Mouse (Mus musculus) layer of hippocampus, adult 18-20 months (tissue): ENCODE measurements around the gene Gm47995. TPM values are rescaled to one million over a fixed set of nuclear protein-coding genes. Genes with fewer than 3 reads are reported as not detected.

ENCODE experiments used
- DNase-seq, 2 experiments: peaks; one replicate each; pipeline ENCODE4 v3.0.0; 2022; ENCODE audit warnings: low spot score in 2 of 2
- total RNA-seq, 2 experiments: library from RNA; stranded (reverse); gene quantifications; 2 replicates each; pipeline ENCODE4 v1.2.3; 2021

Gm47995 gene
- total RNA-seq, 2 experiments from 2014 or later = not detected

DNA sequence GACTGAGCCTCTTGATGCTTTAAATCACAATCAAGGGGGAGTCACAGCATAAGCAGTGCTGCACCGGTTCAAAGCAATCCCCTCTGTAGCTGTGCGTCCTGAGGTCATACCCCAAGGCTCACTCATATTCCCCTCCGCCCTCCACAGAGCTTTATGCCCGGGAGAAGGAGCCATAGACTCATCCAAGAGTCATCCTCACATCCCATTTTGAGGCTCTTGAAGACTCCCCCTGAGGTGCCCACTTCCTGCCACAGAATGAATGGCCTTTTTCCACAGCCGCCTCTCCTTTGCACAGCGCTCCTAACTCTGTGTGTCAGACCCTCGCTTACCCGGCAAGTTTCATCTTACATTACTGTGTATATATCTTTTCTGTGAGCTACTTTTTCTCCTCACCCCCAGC is 29.3 kb downstream of the Gm47995 start:
- DNase-seq = no peak

DNA sequence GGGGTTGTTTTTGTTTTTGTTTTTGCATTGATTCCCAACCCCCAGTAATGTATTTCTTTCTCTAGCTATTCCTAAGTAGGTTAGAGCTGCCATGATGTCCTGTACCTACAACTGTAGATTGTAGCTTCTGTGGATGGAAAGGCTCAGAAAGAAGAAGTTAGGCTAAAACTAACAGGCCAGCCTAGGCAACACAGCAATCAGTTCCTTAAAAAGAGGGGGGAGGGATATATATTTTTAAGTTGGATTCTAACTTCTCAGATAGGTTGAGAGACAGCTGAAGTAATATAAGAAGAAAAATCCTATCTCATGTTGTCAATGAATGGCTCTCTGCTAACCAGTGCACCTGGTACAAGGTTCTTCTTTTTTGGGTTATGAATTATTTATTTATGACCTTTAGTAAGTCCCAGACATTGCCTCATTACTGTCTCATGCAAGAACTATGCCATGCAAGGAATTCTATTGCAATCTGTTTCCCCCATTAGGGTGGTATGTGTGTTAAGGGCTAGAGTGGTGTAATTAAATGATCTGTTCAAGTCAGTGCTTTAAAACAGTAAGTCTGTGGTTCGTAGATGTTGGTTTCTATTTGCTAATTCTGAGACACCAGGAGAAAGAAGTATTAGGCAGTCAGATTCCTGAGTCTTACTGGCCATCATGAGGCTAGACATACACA is 30.2 kb downstream of the Gm47995 start:
- DNase-seq = no peak

DNA sequence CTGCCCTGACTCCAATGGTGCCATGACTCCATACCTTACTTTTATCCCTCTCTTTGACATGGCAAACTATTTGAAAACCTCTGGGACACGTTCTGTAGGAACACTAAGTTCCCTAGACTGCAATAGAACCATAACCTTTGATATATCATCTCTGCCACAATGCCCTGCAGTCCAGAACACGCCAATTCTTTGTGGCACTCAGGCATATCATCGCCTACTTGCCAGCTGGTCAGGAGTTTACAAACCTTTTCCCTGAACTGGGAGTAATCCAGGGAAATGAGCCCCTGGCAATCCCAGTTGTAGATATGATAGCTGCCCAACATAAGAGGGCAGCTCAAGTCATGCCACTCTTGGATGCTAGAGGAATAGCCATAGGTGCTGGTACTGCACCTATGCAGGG is 34.1 kb downstream of the Gm47995 start:
- DNase-seq = no peak

DNA sequence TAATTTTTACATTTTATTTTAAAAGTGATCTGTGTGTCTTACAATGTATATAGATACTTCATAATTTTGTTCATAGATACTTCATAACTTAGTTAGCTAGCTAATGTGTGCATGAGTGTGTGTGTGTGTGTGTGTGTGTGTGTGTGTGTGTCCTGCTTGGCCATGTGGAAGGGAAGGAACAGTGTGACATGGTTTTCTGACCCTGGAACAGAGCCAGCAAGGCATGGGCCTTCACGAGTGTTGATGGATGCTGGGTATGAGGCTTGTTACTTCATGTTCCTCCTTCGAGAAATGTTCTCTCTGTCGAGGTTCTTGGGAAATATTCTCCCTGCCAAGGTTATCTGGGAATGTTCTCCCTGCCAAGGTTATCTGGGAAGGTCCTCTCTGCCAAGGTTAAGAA is 35.5 kb downstream of the Gm47995 start:
- DNase-seq = no peak

DNA sequence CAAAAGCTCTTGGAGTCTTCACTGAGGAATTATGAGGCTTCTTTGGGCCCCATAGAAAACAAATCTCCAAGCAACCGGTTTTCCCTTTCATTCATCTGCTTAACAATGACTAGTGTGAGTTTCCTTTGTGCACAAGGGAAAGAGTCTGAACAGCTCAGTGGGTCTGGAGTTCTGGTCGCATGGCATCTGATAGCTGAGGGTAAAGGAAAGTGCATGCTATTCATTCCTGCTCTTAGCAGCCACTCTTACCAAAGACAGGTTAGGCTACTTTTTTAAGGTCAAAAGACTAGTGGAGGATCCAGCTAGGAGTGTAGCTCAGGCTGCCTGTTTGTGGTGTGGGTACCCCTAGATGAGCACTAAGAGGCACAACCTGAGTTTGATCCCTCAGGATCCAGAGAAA is 37.3 kb downstream of the Gm47995 start:
- DNase-seq = no peak

DNA sequence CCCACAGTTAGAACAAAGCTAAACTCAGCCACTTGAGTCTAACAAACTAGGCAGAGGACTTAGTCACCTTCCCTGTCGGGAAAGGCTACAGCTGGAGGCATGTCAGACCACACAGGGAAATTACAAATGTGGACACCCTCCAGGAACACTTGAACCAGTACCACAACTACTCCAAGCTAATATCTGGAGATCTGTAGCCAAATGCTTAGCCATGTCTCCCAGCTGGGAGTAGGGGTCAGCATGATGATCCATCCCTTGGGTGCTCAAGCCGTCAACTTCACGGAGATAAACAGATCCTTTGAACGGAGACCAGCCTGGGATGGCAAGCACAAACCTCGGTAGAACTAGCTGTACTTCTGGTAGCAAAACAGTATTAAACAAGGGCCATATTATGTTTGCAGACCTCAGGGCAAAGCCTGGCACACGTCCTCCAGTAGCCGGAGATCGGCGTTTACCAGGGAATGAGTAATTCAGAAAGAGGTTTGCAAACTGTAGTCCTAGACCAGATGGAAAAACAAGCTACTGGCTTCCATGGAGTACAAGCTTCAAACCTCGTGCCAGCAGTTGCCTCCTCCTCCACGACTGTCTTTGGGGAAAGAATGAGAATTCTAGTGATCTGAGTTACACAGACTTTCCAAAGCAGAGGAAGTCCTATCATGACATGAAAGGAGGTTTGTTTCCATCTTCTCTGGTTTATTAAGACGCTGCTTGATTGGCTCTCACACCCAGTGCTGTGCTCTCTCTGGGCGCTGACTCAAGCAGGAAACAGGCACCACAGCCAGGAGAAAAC is 38.1 kb downstream of the Gm47995 start:
- DNase-seq = peak; percentile 30 to 70

DNA sequence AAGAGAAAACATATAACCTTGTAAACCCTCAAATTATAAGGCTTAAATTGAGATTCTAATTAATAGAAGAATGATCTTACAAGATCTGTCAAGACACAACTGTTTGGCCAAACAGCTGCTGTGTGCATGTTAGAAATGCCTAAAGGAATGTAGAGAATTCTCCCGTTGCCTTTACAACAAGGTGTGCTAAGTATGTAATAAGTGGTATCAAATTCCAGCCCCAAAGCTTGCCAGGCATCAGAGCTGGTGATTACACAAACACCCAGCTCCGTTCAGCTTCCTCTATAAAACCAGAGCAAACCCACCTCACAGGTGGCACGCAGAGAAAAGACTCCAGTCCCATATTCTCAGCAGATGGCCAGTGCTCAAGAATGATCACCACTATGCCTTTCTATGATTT is 39.5 kb downstream of the Gm47995 start:
- DNase-seq = no peak

DNA sequence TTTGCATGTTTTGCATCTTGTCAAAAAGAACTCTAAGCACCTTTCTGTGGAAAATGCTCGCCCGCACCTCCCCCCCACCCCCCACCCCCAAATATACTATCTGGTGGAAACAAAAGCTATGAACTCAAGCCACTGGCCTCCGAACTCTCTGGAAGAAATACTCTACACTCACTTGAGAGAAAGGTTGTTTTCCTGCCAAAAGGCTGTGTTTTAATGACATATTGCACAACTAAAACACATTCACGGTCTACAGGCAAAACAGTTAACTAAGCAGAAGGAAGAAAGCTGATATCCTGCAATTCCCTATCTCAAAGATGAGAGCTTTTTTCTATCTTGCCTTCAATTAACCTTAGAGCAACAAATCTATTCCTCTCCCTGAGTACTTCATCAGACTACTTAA is 45.1 kb downstream of the Gm47995 start:
- DNase-seq = no peak

DNA sequence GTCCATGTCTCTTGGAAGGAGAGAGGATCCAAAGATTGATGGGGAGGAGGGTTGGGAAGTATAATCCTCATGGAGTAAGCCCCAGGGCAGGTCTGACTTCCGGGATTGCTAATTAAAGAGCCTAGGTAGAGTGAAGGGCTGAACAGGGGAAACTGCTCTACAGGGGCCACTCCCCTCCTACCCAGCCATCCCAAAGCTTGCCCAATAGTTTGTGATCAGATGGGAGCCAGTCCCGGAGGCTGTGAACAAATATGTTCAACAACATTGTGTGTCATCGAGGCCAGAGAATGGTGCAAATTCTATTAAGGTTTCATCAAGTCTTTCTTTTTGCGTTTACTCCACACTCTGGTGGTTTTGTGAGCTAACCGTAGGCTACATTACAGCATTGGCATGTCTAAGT is 45.8 kb downstream of the Gm47995 start:
- no peak for DNase-seq

DNA sequence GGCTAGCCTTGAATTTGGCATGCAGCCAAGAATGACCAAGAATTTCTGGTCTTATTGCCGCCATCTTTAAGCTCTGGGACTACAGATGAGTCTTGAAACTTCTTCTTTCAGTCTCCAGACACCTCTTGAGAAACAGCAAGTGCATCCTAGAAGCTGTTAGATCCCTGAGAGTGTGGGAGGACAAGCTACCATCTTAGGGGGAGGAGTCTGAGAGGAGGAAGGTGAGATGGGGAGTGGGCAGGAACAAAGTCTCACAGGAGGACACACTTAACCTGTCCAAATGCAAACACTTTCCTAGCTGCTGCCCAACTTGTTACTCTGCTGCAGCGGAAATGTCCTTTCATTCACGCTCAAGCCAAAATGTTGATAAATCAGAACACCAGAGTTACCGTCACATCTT is 46.5 kb downstream of the Gm47995 start:
- DNase-seq = no peak

DNA sequence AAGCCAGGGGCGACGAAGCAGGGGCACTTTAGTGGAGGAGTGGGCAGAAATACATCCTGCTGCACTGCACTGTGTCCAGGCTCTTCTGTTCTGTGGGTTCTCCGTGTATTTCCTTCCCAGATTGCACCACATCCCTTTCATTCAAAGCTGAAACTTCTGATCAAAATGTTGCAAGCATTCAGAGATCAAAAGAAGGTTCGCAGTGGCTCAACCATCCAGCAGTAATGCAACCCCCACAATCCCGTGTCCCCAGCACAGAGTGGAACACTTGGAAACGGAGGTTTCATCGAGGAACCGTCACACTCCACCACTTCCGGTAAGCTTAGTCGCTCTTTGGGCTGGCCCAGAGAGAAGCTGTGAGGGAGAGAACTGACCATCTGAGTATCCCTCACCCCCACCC is 46.9 kb downstream of the Gm47995 start:
- no peak for DNase-seq

DNA sequence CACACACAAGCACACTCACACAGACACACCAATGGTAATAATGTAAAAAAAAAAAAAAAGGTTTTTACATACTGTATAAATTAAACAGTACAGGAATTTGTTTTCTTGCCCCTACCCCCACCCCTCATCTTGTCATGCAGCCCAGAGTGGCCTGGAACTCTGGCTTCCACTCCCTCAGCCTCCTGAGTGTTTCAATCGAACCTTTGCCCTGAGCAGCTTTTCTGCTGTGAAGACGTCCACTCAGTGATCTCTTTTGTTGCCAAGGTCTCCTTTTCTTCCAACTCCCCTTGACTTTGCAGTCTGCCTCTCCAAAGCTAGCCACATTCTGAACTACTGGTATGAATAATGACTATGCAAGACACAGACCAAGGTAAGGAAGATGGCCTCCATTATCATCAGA is 47.6 kb downstream of the Gm47995 start:
- DNase-seq = no peak

Other genes with a start within 250 kb of the Gm47995 start
- 1 to 10 TPM; 1.5 to 2.1 TPM for gene Hmcn1, start 205.0 kb upstream of the Gm47995 start, total RNA-seq
- gene Gm47985, start 15.9 kb upstream of the Gm47995 start, total RNA-seq = not detected
- gene Gm8947, start 6.1 kb upstream of the Gm47995 start, total RNA-seq = not detected
- gene 3110040M04Rik, start 5.7 kb downstream of the Gm47995 start, total RNA-seq = not detected
- not detected for gene Gm47996, start 11.7 kb downstream of the Gm47995 start, total RNA-seq
- 10 to 100 TPM; 88.5 to 88.7 TPM for gene Ivns1abp, start 146.0 kb downstream of the Gm47995 start, total RNA-seq
- gene Swt1, start 230.0 kb downstream of the Gm47995 start, total RNA-seq = 10 to 100 TPM; 15.4 to 17.1 TPM
- 10 to 100 TPM; 31.2 to 35.2 TPM for gene Trmt1l, start 230.1 kb downstream of the Gm47995 start, total RNA-seq